Mouse (Mus musculus) lung, adult 2 months (tissue): ENCODE data around the gene Cdh20.

Experiments used
- CTCF ChIP-seq: fragments of 200-500 bp; IDR thresholded peaks from 2 replicates; pipeline ENCODE4 v1.5.1; 2011; ENCODE audit warnings: mild to moderate bottlenecking, low read length, control low read depth; ENCODE audit not compliant: insufficient read depth
- POLR2A ChIP-seq: fragments of 200-500 bp; IDR thresholded peaks from 2 replicates; pipeline ENCODE4 v1.6.1; 2011; ENCODE audit warnings: low read depth, mild to moderate bottlenecking, control low read depth, low read length, borderline replicate concordance; ENCODE audit errors: extremely low read depth

DNA sequence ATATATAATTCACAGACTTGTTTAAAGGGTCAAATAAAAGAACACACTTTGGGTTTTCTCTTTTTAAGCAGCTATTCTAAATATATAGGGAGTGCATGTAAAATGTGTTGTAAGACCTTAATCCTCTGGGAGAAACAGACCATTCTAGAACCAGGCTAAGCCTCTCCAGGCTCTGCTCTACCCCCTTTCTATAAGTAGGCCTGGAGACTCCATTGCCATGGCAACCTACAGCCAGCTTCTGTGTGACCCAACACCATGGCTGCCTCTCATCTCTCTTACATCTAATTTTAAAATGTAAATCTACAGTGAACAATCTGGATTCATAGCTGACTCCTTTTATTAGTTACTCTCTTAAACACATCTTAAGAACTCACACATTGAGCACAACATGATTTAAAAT is 133.5 kb downstream of the Cdh20 start:
- TF ChIP-seq POLR2A (no peak), CTCF (no peak)
